ENCODE assay signal across 8 mouse cellular contexts in genomic region chr7:127479318-127480225, GRCm38 (mm10). TPM values are rescaled to one million over a fixed set of nuclear protein-coding genes. Genes with fewer than 3 reads are reported as not detected.
DNase-seq lines count a peak whose midpoint lies in the region; ATAC-seq and TF ChIP-seq lines count a peak whose summit lies in the region.

No protein-coding gene starts in this region.

- H3K36me3 ChIP-seq in erythroblast, embryonic 14.5 days (ENCODE audit: control insufficient read depth): peaks cover 76% of the 10 kb centered on the region
- peaks cover 48% of the 10 kb centered on the region for H3K36me3 ChIP-seq in forebrain, postnatal 0 days (ENCODE audit: insufficient read depth)
- H3K36me3 ChIP-seq in kidney, embryonic 14.5 days (ENCODE audit: control insufficient read depth, insufficient read depth, low read length): peaks cover 54% of the 10 kb centered on the region

- H3K4me1 ChIP-seq in erythroblast, embryonic 14.5 days (ENCODE audit: control insufficient read depth): peaks cover 60% of the 10 kb centered on the region
- peaks cover 12% of the 10 kb centered on the region for H3K4me1 ChIP-seq in forebrain, postnatal 0 days (ENCODE audit: insufficient read depth)
- peaks cover 12% of the 10 kb centered on the region; the same call in 1 of the 2 replicates for H3K4me1 ChIP-seq in kidney, embryonic 14.5 days (ENCODE audit: control insufficient read depth, insufficient read depth, low read length)

- ATAC-seq in erythroblast, adult 5-6 weeks (replicated peaks; ENCODE audit: low FRiP score, poor library complexity, severe bottlenecking): no peak
- ATAC-seq in forebrain, postnatal 0 days: no peak
- no peak for ATAC-seq in kidney, embryonic 14.5 days (ENCODE audit: low FRiP score, low TSS enrichment)

- no peaks in the 10 kb centered on the region for H3K27me3 ChIP-seq in erythroblast, embryonic 14.5 days (ENCODE audit: control insufficient read depth)
- H3K27me3 ChIP-seq in forebrain, postnatal 0 days (ENCODE audit: insufficient read depth, low read length): no peaks in the 10 kb centered on the region
- no peaks in the 10 kb centered on the region for H3K27me3 ChIP-seq in kidney, embryonic 14.5 days (ENCODE audit: control insufficient read depth, insufficient read depth, low read length)

- H3K4me2 ChIP-seq in forebrain, postnatal 0 days (ENCODE audit: low read depth): peak overlapping the region; percentile 91
- peak overlapping the region; percentile 94 for H3K4me2 ChIP-seq in kidney, embryonic 14.5 days (replicated peaks; ENCODE audit: low read depth, low read length)

- peak overlapping the region; percentile 92 for H3K4me3 ChIP-seq in erythroblast, embryonic 14.5 days (replicated peaks)
- peak overlapping the region; percentile 97 for H3K4me3 ChIP-seq in forebrain, postnatal 0 days (ENCODE audit: low read depth, low read length)
- H3K4me3 ChIP-seq in kidney, embryonic 14.5 days (ENCODE audit: low read length): peak overlapping the region; percentile 98

- no peak for TF ChIP-seq CTCF in forebrain, postnatal 0 days (IDR thresholded peaks at IDR 0.05; ENCODE audit: low read depth)

- H3K9ac ChIP-seq in forebrain, postnatal 0 days: peak overlapping the region; percentile 95
- peak overlapping the region; percentile 96 for H3K9ac ChIP-seq in kidney, embryonic 14.5 days (ENCODE audit: low read depth, low read length)

- DNase-seq in Muller cell, postnatal 12 days (ENCODE audit: inconsistent ontology term): peak; percentile 44
- DNase-seq in forebrain, postnatal 0 days: no peak
- DNase-seq in lung, postnatal 36 days: peak; percentile 18
- DNase-seq in testis, postnatal 10 days (ENCODE audit: low spot score): peak; percentile 65
- DNase-seq in left cerebral cortex, adult 11 months (ENCODE audit: low spot score): no peak

- WGBS in forebrain, postnatal 0 days: 5% methylated on average over 48 of the region's 48 CpGs
- WGBS in kidney, embryonic 14.5 days: 4% methylated on average over 48 of the region's 48 CpGs

- no peaks in the 10 kb centered on the region for H3K9me3 ChIP-seq in erythroblast, embryonic 14.5 days (ENCODE audit: control insufficient read depth, low read length)
- no peaks in the 10 kb centered on the region for H3K9me3 ChIP-seq in forebrain, postnatal 0 days (ENCODE audit: low read length)
- H3K9me3 ChIP-seq in kidney, embryonic 14.5 days (ENCODE audit: control insufficient read depth, low read length): no peaks in the 10 kb centered on the region

- peak overlapping the region; percentile 97 for H3K27ac ChIP-seq in forebrain, postnatal 0 days (ENCODE audit: low read depth, low read length)
- peak overlapping the region; percentile 98 for H3K27ac ChIP-seq in kidney, embryonic 14.5 days (ENCODE audit: low read depth, low read length)

RNA-seq across cellular contexts. Expression of gene Fbrs, which starts 0.6 kb away (rescaled TPM):
- 36.3 and 37.8 TPM in 2 replicates for polyA plus RNA-seq in erythroblast, embryonic 14.5 days (2012)
- 154 and 157 TPM in 2 replicates for total RNA-seq in erythroblast, adult 5-6 weeks (2015; ENCODE audit: low replicate concordance)
- total RNA-seq in erythroblast, adult 5-6 weeks (2017; ENCODE audit: low replicate concordance): 61.2 and 79.1 TPM in 2 replicates
- total RNA-seq in forebrain, postnatal 0 days (2014; rRNA removed): 23.7 and 31.9 TPM in 2 replicates
- polyA plus RNA-seq in forebrain, postnatal 0 days (2015; fragmentation: Nextera tagmentation; extraction: Ambion mirVana): 6.6 and 10.6 TPM in 2 replicates
- polyA plus RNA-seq in kidney, embryonic 14.5 days (2014; fragmentation: Nextera tagmentation; extraction: Ambion mirVana): 16.1 and 16.7 TPM in 2 replicates

RNA-seq across cellular contexts. Expression of gene Prr14, which starts 20.2 kb away (rescaled TPM):
- polyA plus RNA-seq in erythroblast, embryonic 14.5 days (2012): 11.7 and 14.3 TPM in 2 replicates
- total RNA-seq in erythroblast, adult 5-6 weeks (2015; ENCODE audit: low replicate concordance): 65.2 and 71.7 TPM in 2 replicates
- total RNA-seq in erythroblast, adult 5-6 weeks (2017; ENCODE audit: low replicate concordance): 25.4 and 41.3 TPM in 2 replicates
- 29.0 and 36.1 TPM in 2 replicates for total RNA-seq in forebrain, postnatal 0 days (2014; rRNA removed)
- polyA plus RNA-seq in forebrain, postnatal 0 days (2015; fragmentation: Nextera tagmentation; extraction: Ambion mirVana): 27.4 and 27.9 TPM in 2 replicates
- polyA plus RNA-seq in kidney, embryonic 14.5 days (2014; fragmentation: Nextera tagmentation; extraction: Ambion mirVana): 40.9 and 48.4 TPM in 2 replicates

RNA-seq across cellular contexts. Expression of gene Zfp689, which starts 30.6 kb away (rescaled TPM):
- polyA plus RNA-seq in erythroblast, embryonic 14.5 days (2012): 2.1 and 3.0 TPM in 2 replicates
- total RNA-seq in erythroblast, adult 5-6 weeks (2015; ENCODE audit: low replicate concordance): not detected in 2 replicates
- 0.26 and 2.4 TPM in 2 replicates for total RNA-seq in erythroblast, adult 5-6 weeks (2017; ENCODE audit: low replicate concordance)
- total RNA-seq in forebrain, postnatal 0 days (2014; rRNA removed): 10.0 and 11.5 TPM in 2 replicates
- 6.7 and 9.0 TPM in 2 replicates for polyA plus RNA-seq in forebrain, postnatal 0 days (2015; fragmentation: Nextera tagmentation; extraction: Ambion mirVana)
- polyA plus RNA-seq in kidney, embryonic 14.5 days (2014; fragmentation: Nextera tagmentation; extraction: Ambion mirVana): 6.4 and 10.8 TPM in 2 replicates

RNA-seq across cellular contexts. Expression of gene Srcap, which starts 32.2 kb away (rescaled TPM):
- polyA plus RNA-seq in erythroblast, embryonic 14.5 days (2012): 1.0 and 1.5 TPM in 2 replicates
- 51.9 and 52.5 TPM in 2 replicates for total RNA-seq in erythroblast, adult 5-6 weeks (2015; ENCODE audit: low replicate concordance)
- total RNA-seq in erythroblast, adult 5-6 weeks (2017; ENCODE audit: low replicate concordance): 59.9 and 65.1 TPM in 2 replicates
- 29.3 and 39.9 TPM in 2 replicates for total RNA-seq in forebrain, postnatal 0 days (2014; rRNA removed)
- 12.6 and 23.7 TPM in 2 replicates for polyA plus RNA-seq in forebrain, postnatal 0 days (2015; fragmentation: Nextera tagmentation; extraction: Ambion mirVana)
- polyA plus RNA-seq in kidney, embryonic 14.5 days (2014; fragmentation: Nextera tagmentation; extraction: Ambion mirVana): 43.0 and 82.3 TPM in 2 replicates

RNA-seq across cellular contexts. Expression of gene Gm42715, which starts 39.8 kb away (rescaled TPM):
- 7.0 and 7.8 TPM in 2 replicates for polyA plus RNA-seq in erythroblast, embryonic 14.5 days (2012)
- 27.9 and 44.5 TPM in 2 replicates for total RNA-seq in erythroblast, adult 5-6 weeks (2015; ENCODE audit: low replicate concordance)
- total RNA-seq in erythroblast, adult 5-6 weeks (2017; ENCODE audit: low replicate concordance): 17.4 and 34.6 TPM in 2 replicates
- total RNA-seq in forebrain, postnatal 0 days (2014; rRNA removed): 18.1 and 28.3 TPM in 2 replicates
- 6.1 and 10.3 TPM in 2 replicates for polyA plus RNA-seq in forebrain, postnatal 0 days (2015; fragmentation: Nextera tagmentation; extraction: Ambion mirVana)
- 25.1 and 25.4 TPM in 2 replicates for polyA plus RNA-seq in kidney, embryonic 14.5 days (2014; fragmentation: Nextera tagmentation; extraction: Ambion mirVana)

Comparison
In these comparisons a context has a peak if more than half of its experiments do, and no peak if none do; other contexts are left out.
1. DNase-seq: peak in Muller cell, postnatal 12 days (single experiment), lung, postnatal 36 days (single experiment) and testis, postnatal 10 days (single experiment); none in forebrain, postnatal 0 days (single experiment) and left cerebral cortex, adult 11 months (single experiment).
2. Peak in every context shown above with its lines, with median percentiles within 50 percentile points of each other: H3K4me3 ChIP-seq.